Mouse (Mus musculus) neural tube, embryonic 14.5 days (tissue): Measurements from ENCODE around the gene R3hdm2. TPM values are rescaled to one million over a fixed set of nuclear protein-coding genes. Genes with fewer than 3 reads are reported as not detected.

Experiments
- ATAC-seq: fragments of 200-750 bp; cut with Nextera tagmentation; 2 replicates; pipeline ENCODE4 v1.8.0; 2017; ENCODE audit warnings: low read depth, mild to moderate bottlenecking, moderate TSS enrichment, moderate library complexity
- H3K27ac ChIP-seq: fragments of 300-500 bp; sonication (generic); 2 replicates; pipeline ENCODE4 v1.5.1; 2014; ENCODE audit warnings: low read depth, mild to moderate bottlenecking, control low read depth, low read length, moderate library complexity, mixed read lengths
- H3K27me3 ChIP-seq: fragments of 300-500 bp; sonication (generic); 2 replicates; pipeline ENCODE4 v1.6.1; 2014; ENCODE audit warnings: low read length; ENCODE audit not compliant: control insufficient read depth, insufficient read depth
- H3K36me3 ChIP-seq: fragments of 300-500 bp; sonication (generic); 2 replicates; pipeline ENCODE4 v1.6.1; 2014; ENCODE audit warnings: low read length, mixed read lengths; ENCODE audit not compliant: control insufficient read depth, insufficient read depth
- H3K4me1 ChIP-seq: fragments of 300-500 bp; sonication (generic); 2 replicates; pipeline ENCODE4 v1.6.1; 2014; ENCODE audit warnings: low read length; ENCODE audit not compliant: control insufficient read depth, insufficient read depth
- H3K4me2 ChIP-seq: fragments of 300-500 bp; sonication (generic); 2 replicates; pipeline ENCODE4 v1.6.1; 2014; ENCODE audit warnings: mild to moderate bottlenecking, low read depth, low read length, control low read depth
- H3K4me3 ChIP-seq: fragments of 300-500 bp; sonication (generic); 2 replicates; pipeline ENCODE4 v1.5.1; 2014; ENCODE audit warnings: low read depth, low read length, control low read depth, mixed read lengths
- H3K9ac ChIP-seq: fragments of 300-500 bp; sonication (generic); replicated peaks from 2 replicates; pipeline ENCODE4 v1.6.1; 2014; ENCODE audit warnings: low read depth, mild to moderate bottlenecking, control low read depth, low read length, mixed read lengths
- H3K9me3 ChIP-seq: fragments of 300-500 bp; sonication (generic); 2 replicates; pipeline ENCODE4 v1.6.1; 2016; ENCODE audit warnings: low read length; ENCODE audit not compliant: control insufficient read depth
- WGBS: fragments of 180-500 bp; shearing (Covaris S2); extraction: QIAGEN DNeasy Blood & Tissue Kit; methylation state at CpG from one replicate; pipeline ENCODE4 v1.1.7; 2014; 5-methylcytosine and 5-hydroxymethylcytosine counted together
- polyA plus RNA-seq: library from polyadenylated mRNA; unstranded; fragments of >200 nt; fragmentation: Nextera tagmentation; extraction: Ambion mirVana; gene quantifications from 2 replicates; pipeline ENCODE4 v1.2.1, GENCODE M21; 2014

Gene R3hdm2
- polyA plus RNA-seq, 1 experiment from 2014 or later = 36.2 TPM

DNA sequence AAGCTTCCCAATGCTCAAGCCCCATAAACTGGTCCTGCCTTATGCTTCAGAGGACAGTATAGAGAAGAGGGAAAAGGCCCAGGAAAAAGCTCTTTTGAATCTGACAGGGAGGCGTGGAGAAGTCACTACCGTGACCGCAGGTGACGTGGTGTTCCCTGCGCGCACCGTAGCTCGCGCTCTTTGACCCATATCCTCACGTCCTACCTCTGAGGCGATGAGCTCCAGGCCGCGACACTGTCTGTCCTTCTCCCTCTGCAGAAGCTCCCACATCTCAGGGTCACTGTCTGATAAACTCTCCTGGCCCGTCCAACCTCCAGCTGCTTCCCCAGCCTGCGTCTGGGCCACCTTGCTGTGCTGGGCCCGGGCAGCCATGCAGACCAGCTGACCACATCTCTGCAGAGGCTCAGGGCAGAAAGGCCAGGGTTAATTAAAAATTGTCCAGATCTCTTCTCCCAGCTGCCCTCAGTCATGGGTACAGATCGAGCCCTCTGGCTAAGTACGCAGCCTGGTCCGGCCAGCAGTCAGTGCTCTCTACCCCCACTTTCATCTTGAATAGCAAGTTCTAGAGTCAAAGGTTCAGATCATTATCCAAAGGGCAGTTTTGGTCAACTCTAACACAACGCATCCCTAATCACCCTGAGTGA, 140.7 kb downstream of the R3hdm2 start:
- no peak overlapping the region for H3K4me3 ChIP-seq
- H3K9ac ChIP-seq = no peak overlapping the region
- no peaks in the 10 kb centered on the region for H3K27me3 ChIP-seq
- WGBS = 87% methylated on average over 20 of the region's 20 CpGs
- no peaks in the 10 kb centered on the region for H3K9me3 ChIP-seq
- H3K27ac ChIP-seq = no peak overlapping the region
- peaks cover 6% of the 10 kb centered on the region; the same call in 1 of the 2 replicates for H3K36me3 ChIP-seq
- H3K4me1 ChIP-seq = peaks cover 29% of the 10 kb centered on the region
- no peak for ATAC-seq
- no peak overlapping the region; the same call in 1 of the 2 replicates for H3K4me2 ChIP-seq

- Histone ChIP-seq H3K36me3 (peaks cover 6% of the 10 kb centered on the region; the same call in 1 of the 2 replicates), H3K9me3 (no peaks in the 10 kb centered on the region), H3K27me3 (no peaks in the 10 kb centered on the region), H3K4me1 (peaks cover 34% of the 10 kb centered on the region), H3K4me3 (peak overlapping the region; percentile 45), H3K27ac (no peak overlapping the region), H3K4me2 (peak overlapping the region; percentile 87), H3K9ac (peak overlapping the region; percentile 44)
- WGBS = 16% methylated on average over 12 of the region's 12 CpGs
- ATAC-seq = no peak
These were observed 141.5 kb downstream of the R3hdm2 start for GRCm38 (mm10) chr10:127521611-127522080.

DNA sequence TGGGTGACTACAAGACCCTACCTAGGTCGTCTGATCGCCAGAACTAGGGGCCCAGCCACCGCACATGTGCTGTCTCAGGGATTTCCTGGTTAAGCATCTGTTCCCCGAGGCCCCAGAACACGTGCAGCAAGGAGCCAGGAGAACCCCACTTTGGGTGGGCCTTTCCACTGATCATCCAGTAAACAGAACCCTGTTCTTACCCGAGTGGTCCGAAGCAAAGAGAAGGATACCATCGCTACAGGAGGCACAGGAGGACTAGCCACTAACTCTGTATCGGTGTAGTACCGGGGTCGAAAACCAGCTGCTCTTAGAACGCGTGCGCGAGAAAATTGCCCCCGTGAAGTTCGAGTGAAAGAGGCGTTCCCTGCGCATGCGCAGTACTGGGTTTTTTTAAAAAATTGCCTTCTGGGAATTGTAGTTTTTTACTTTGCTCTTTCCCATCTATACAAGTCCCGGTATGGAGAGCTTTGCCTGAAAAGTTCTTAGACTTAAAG, 142.0 kb downstream of the R3hdm2 start, which contains the start of gene Shmt2:
Gene Shmt2, minus strand, starts transcription at position 357 of the 494 bp plus-strand sequence.
- H3K4me2 ChIP-seq = peak within 1 kb of the TSS; percentile 87
- peak within 1 kb of the TSS; percentile 44 for H3K9ac ChIP-seq
- H3K4me1 ChIP-seq = peaks cover 34% of the 10 kb centered on the region
- H3K27me3 ChIP-seq = no peaks in the 10 kb centered on the region
- WGBS = under 1% methylated on average over 21 of the region's 21 CpGs
- ATAC-seq = peak; percentile 50; the same call in 1 of the 2 replicates
- no peak within 1 kb of the TSS for H3K27ac ChIP-seq
- H3K36me3 ChIP-seq = peaks cover 6% of the 10 kb centered on the region; the same call in 1 of the 2 replicates
- H3K9me3 ChIP-seq = no peaks in the 10 kb centered on the region
- H3K4me3 ChIP-seq = peak within 1 kb of the TSS; percentile 45

GRCm38 (mm10) chr10:127524646-127525255, 144.6 kb downstream of the R3hdm2 start:
- peaks cover under 1% of the 10 kb centered on the region; the same call in 1 of the 2 replicates for H3K36me3 ChIP-seq
- peaks cover 57% of the 10 kb centered on the region for H3K4me1 ChIP-seq
- H3K9me3 ChIP-seq = no peaks in the 10 kb centered on the region
- H3K9ac ChIP-seq = peak overlapping the region; percentile 32; the same call in 1 of the 2 replicates
- H3K27ac ChIP-seq = peak overlapping the region; percentile 13; the same call in 1 of the 2 replicates
- H3K4me3 ChIP-seq = no peak overlapping the region
- H3K27me3 ChIP-seq = no peaks in the 10 kb centered on the region
- ATAC-seq = no peak
- peak overlapping the region; percentile 23; the same call in 1 of the 2 replicates for H3K4me2 ChIP-seq
- WGBS = 2% methylated on average over 22 of the region's 23 CpGs

DNA sequence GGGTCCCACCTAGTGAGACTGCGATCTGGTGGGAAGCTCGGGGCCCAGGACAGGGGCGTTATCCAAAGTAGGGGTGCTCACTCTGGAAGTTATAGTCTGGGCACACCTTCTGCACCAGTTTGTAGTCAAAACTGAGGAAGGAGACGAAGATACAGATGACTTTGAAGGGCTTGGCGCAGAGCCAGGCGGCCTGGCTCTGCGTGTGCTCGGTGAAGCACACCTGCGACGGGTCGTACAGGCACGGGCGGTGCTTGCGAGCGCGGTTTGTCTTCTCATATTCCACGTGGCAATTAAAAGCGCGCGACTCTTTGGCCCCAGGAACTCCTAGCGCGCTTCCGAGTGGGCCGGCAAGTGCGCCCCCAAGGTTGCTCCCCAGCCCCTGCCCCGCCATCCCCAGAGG, 145.9 kb downstream of the R3hdm2 start:
- peak overlapping the region; percentile 86 for H3K4me2 ChIP-seq
- peak overlapping the region; percentile 19 for H3K4me3 ChIP-seq
- 3% methylated on average over 26 of the region's 26 CpGs for WGBS
- no peaks in the 10 kb centered on the region for H3K36me3 ChIP-seq
- peaks cover 68% of the 10 kb centered on the region for H3K4me1 ChIP-seq
- H3K9ac ChIP-seq = peak overlapping the region; percentile 28; the same call in 1 of the 2 replicates
- H3K9me3 ChIP-seq = no peaks in the 10 kb centered on the region
- H3K27ac ChIP-seq = peak overlapping the region; percentile 84
- H3K27me3 ChIP-seq = no peaks in the 10 kb centered on the region
- no peak for ATAC-seq

DNA sequence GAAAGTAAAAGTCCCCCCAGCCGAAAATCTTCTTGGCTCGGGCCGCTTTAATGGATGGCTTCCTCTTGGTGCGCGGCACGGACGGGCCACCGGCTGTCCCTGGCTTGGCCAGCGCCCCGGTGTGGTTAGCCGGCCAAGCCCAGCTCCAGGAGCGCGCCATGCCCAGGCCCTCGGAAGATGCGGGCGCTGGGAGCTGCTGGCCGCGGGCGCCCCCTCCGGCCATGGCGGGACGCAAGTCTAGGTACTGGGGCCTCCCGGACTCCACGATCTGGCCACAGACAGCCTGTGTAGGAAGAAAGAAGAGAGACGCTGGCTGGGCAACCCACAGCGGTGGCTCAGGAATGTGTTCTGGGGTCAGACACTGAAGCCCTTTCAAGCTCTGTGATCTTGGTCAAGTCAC, 146.6 kb downstream of the R3hdm2 start:
- Histone ChIP-seq H3K9ac (peak overlapping the region; percentile 42), H3K4me3 (peak overlapping the region; percentile 19), H3K36me3 (no peaks in the 10 kb centered on the region), H3K4me2 (peak overlapping the region; percentile 86), H3K27ac (peak overlapping the region; percentile 84), H3K27me3 (no peaks in the 10 kb centered on the region), H3K4me1 (peaks cover 68% of the 10 kb centered on the region), H3K9me3 (no peaks in the 10 kb centered on the region)
- WGBS = 1% methylated on average over 26 of the region's 26 CpGs
- ATAC-seq = no peak

DNA sequence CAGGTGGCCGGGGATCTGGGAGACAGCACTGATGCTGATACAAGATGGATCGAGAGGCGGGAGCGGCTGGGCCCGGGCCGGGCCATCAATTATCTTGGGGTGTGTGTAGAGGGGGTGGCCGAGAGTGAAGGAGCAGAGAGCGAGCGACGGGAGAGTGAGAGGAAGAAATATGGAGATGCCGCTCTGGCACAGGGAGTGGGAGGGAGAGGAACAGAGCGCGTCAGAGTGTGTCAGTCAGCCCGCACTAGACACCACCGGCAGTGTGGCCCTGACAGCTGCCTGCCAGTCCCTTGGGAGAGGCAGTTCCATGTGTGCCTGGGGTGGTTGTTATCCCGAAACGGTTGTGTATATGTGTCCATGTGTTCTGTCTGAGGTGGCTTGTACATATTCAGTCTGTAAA, 147.4 kb downstream of the R3hdm2 start:
- Histone ChIP-seq H3K27me3 (no peaks in the 10 kb centered on the region), H3K4me1 (peaks cover 69% of the 10 kb centered on the region), H3K36me3 (no peaks in the 10 kb centered on the region), H3K27ac (peak overlapping the region; percentile 84), H3K4me3 (peak overlapping the region; percentile 3; the same call in 1 of the 2 replicates), H3K9me3 (no peaks in the 10 kb centered on the region), H3K4me2 (peak overlapping the region; percentile 86), H3K9ac (peak overlapping the region; percentile 42)
- ATAC-seq = peak; percentile 53
- WGBS = 2% methylated on average over 17 of the region's 17 CpGs

DNA sequence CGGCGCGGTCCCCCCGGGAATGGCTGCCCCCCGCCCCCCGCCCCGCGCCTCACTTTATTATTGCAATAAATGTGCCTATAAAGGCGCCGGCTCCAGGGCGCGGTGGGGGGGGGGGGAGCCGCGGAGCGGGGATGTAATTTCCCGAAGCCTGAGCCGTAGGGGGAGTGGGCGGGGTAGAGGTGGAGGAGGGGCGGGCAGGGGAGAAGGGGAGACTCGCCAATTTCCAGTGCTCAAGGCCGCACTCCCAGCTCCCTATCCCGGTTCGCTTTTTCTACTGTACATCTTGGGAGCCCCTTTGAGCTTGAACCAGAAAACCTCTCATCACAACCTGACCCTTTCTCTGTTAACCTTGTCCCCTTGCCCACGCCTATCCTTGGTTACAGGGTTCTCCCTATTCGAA, 150.8 kb downstream of the R3hdm2 start:
- no peaks in the 10 kb centered on the region for H3K36me3 ChIP-seq
- peaks cover 80% of the 10 kb centered on the region for H3K4me1 ChIP-seq
- H3K4me2 ChIP-seq = peak overlapping the region; percentile 86
- H3K4me3 ChIP-seq = peak overlapping the region; percentile 67
- H3K9ac ChIP-seq = peak overlapping the region; percentile 48
- no peaks in the 10 kb centered on the region for H3K27me3 ChIP-seq
- H3K27ac ChIP-seq = peak overlapping the region; percentile 84
- H3K9me3 ChIP-seq = no peaks in the 10 kb centered on the region
- ATAC-seq = peak; percentile 3; the same call in 1 of the 2 replicates
- WGBS = under 1% methylated on average over 21 of the region's 25 CpGs

DNA sequence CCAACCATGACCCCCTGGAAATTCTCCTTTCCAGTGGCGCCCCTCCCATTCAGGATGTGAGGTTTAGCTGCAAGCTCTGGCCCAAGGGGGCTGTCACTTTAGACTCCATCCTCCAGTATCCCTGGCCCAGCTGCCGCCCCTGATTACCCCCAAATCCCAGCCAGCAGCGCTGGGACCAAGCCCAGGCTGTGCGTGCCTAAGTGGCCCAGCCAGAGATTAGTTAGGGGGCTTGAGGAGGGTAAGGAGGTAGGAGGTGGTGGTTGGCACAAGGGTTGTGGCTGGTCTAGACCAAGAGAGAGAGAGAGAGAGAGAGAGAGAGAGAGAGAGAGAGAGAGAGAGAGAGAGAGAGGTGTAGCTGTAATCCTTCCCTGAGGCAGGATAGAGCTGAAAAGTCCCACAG, 151.4 kb downstream of the R3hdm2 start:
- H3K36me3 ChIP-seq = no peaks in the 10 kb centered on the region
- peak overlapping the region; percentile 84 for H3K27ac ChIP-seq
- ATAC-seq = no peak
- peaks cover 80% of the 10 kb centered on the region for H3K4me1 ChIP-seq
- no peaks in the 10 kb centered on the region for H3K27me3 ChIP-seq
- H3K9me3 ChIP-seq = no peaks in the 10 kb centered on the region
- 0% methylated on average over 4 of the region's 4 CpGs for WGBS
- H3K9ac ChIP-seq = peak overlapping the region; percentile 48
- peak overlapping the region; percentile 67 for H3K4me3 ChIP-seq
- peak overlapping the region; percentile 86 for H3K4me2 ChIP-seq
